Mouse (Mus musculus) kidney, embryonic 15.5 days (tissue): Measurements from ENCODE around the gene Defa32. TPM values are rescaled to one million over a fixed set of nuclear protein-coding genes. Genes with fewer than 3 reads are reported as not detected.
"Not testable (repeated sequence)": the region's sequence is repeated elsewhere in the genome, so short reads cannot be mapped to it uniquely, and the experiment has no call there.

Source experiments
- ATAC-seq: fragments of 200-750 bp; cut with Nextera tagmentation; replicated peaks from 2 replicates; pipeline ENCODE4 v1.8.0; 2017; ENCODE audit warnings: moderate TSS enrichment; ENCODE audit not compliant: low FRiP score
- H3K27ac ChIP-seq: fragments of 300-500 bp; sonication (generic); 2 replicates; pipeline ENCODE4 v1.5.1; 2015; ENCODE audit warnings: mild to moderate bottlenecking, inconsistent platforms
- H3K27me3 ChIP-seq: fragments of 300-500 bp; sonication (generic); 2 replicates; pipeline ENCODE4 v1.6.1; 2015; ENCODE audit warnings: inconsistent platforms
- H3K36me3 ChIP-seq: fragments of 300-500 bp; sonication (generic); 2 replicates; pipeline ENCODE4 v1.6.1; 2015; ENCODE audit warnings: inconsistent platforms
- H3K4me1 ChIP-seq: fragments of 300-500 bp; sonication (generic); 2 replicates; pipeline ENCODE4 v1.6.1; 2015; ENCODE audit warnings: inconsistent platforms
- H3K4me2 ChIP-seq: fragments of 300-500 bp; sonication (generic); 2 replicates; pipeline ENCODE4 v1.6.1; 2015; ENCODE audit warnings: moderate library complexity, mild to moderate bottlenecking, inconsistent platforms
- H3K4me3 ChIP-seq: fragments of 300-500 bp; sonication (generic); replicated peaks from 2 replicates; pipeline ENCODE4 v1.5.1; 2015; ENCODE audit warnings: mild to moderate bottlenecking, inconsistent platforms
- H3K9ac ChIP-seq: fragments of 300-500 bp; sonication (generic); 2 replicates; pipeline ENCODE4 v1.6.1; 2015; ENCODE audit warnings: mild to moderate bottlenecking, inconsistent platforms
- H3K9me3 ChIP-seq: fragments of 300-500 bp; sonication (generic); replicated peaks from 2 replicates; pipeline ENCODE4 v1.6.1; 2016; ENCODE audit warnings: inconsistent platforms
- WGBS: fragments of 180-500 bp; shearing (Covaris S2); methylation state at CpG from one replicate; pipeline ENCODE4 v1.1.7; 2015; ENCODE audit warnings: mixed read lengths; 5-methylcytosine and 5-hydroxymethylcytosine counted together
- polyA plus RNA-seq: library from polyadenylated mRNA; unstranded; fragments of >200 nt; fragmentation: Nextera tagmentation; extraction: Ambion mirVana; gene quantifications from 2 replicates; pipeline ENCODE4 v1.2.1, GENCODE M21; 2015

Defa32 gene
- polyA plus RNA-seq: not detected in 2 replicates

DNA sequence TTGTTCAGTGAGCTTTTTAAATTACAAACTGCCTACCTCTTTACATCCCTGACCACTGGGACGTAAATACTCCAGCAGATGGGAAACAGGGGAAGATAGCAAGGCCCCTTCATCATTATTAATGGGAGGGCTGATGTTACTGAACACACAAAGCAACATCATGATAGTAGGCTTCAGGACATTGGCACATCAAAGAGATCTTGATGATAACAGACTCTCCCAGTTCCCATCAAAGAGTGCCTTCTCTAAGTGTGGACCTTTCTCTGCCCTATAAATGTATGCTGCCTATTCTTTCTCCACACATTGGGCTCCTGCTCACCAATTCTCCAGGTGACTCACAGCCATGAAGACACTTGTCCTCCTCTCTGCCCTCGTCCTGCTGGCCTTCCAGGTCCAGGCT is at the start of gene Defa32:
Gene Defa32 (plus strand): TSS at position 301 of the 400 bp plus-strand sequence.
- WGBS: no CpG with 5 or more reads among the region's 2 CpGs
- ATAC-seq, H3K9me3 ChIP-seq, H3K9ac ChIP-seq, H3K4me2 ChIP-seq, H3K4me3 ChIP-seq, H3K27me3 ChIP-seq, H3K4me1 ChIP-seq, H3K36me3 ChIP-seq, H3K27ac ChIP-seq: not testable (repeated sequence)

DNA sequence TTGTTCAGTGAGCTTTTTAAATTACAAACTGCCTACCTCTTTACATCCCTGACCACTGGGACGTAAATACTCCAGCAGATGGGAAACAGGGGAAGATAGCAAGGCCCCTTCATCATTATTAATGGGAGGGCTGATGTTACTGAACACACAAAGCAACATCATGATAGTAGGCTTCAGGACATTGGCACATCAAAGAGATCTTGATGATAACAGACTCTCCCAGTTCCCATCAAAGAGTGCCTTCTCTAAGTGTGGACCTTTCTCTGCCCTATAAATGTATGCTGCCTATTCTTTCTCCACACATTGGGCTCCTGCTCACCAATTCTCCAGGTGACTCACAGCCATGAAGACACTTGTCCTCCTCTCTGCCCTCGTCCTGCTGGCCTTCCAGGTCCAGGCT is 19.9 kb upstream of the Defa32 start, which contains the start of gene Defa20:
Gene Defa20 (plus strand): TSS at position 301 of the 400 bp plus-strand sequence.
- not testable (repeated sequence) for ATAC-seq

DNA sequence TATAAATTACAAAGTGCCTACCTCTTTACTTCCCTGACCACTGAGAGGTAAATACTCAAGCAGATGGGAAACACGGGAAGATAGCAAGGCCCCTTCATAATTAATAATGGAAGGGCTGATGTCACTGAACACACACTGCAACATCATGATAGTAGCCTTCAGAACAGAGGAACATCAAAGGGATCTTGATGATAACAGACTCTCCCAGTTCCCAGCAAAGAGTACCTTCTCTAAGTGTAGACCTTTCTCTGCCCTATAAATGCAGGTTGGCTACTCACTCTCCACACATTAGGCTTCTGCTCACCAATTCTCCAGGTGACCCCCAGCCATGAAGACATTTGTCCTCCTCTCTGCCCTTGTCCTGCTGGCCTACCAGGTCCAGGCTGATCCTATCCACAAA is 36.3 kb downstream of the Defa32 start, which contains the start of gene Defa37:
Gene Defa37 (plus strand): TSS at position 301 of the 400 bp plus-strand sequence.
- H3K4me3 ChIP-seq, H3K9ac ChIP-seq, H3K9me3 ChIP-seq, H3K36me3 ChIP-seq, H3K4me1 ChIP-seq, H3K4me2 ChIP-seq, ATAC-seq, H3K27me3 ChIP-seq, H3K27ac ChIP-seq: not testable (repeated sequence)
- WGBS: no CpG with 5 or more reads among the region's 1 CpGs

More for the DNA sequence above, 19.9 kb upstream of the Defa32 start, which contains the start of gene Defa20:
- H3K27ac ChIP-seq, H3K36me3 ChIP-seq, H3K9ac ChIP-seq, H3K27me3 ChIP-seq, H3K4me3 ChIP-seq, H3K9me3 ChIP-seq, H3K4me1 ChIP-seq, H3K4me2 ChIP-seq: not testable (repeated sequence)
- no CpG with 5 or more reads among the region's 2 CpGs for WGBS

Other genes starting within 250 kb of the Defa32 start
- gene Defa27, start 213.5 kb upstream of the Defa32 start, polyA plus RNA-seq: not detected in 2 replicates
- gene Defa29, start 202.0 kb upstream of the Defa32 start, polyA plus RNA-seq: not detected in 2 replicates
- not detected in 2 replicates for gene Defa2, start 150.5 kb upstream of the Defa32 start, polyA plus RNA-seq
- gene Defa33, start 137.2 kb upstream of the Defa32 start, polyA plus RNA-seq: not detected in 2 replicates
- gene Defa36, start 101.6 kb upstream of the Defa32 start, polyA plus RNA-seq: not detected in 2 replicates
- not detected in 2 replicates for gene Gm7849, start 72.5 kb upstream of the Defa32 start, polyA plus RNA-seq
- gene Defa20, start 19.8 kb upstream of the Defa32 start, polyA plus RNA-seq: not detected in 2 replicates
- gene Defa37, start 36.4 kb downstream of the Defa32 start, polyA plus RNA-seq: not detected in 2 replicates
- not detected in 2 replicates for gene Defa28, start 54.0 kb downstream of the Defa32 start, polyA plus RNA-seq
- gene Gm7861, start 65.5 kb downstream of the Defa32 start, polyA plus RNA-seq: not detected in 2 replicates
- gene Defa26, start 89.2 kb downstream of the Defa32 start, polyA plus RNA-seq: not detected in 2 replicates
- not detected in 2 replicates for gene Defa17, start 126.7 kb downstream of the Defa32 start, polyA plus RNA-seq
- not detected in 2 replicates for gene Defa34, start 136.8 kb downstream of the Defa32 start, polyA plus RNA-seq
- not detected in 2 replicates for gene AY761184, start 174.6 kb downstream of the Defa32 start, polyA plus RNA-seq
- not detected in 2 replicates for gene Defa24, start 205.5 kb downstream of the Defa32 start, polyA plus RNA-seq